Mouse (Mus musculus) layer of hippocampus, postnatal 14 days (tissue): ENCODE measurements around the gene Gm17581. TPM values are rescaled to one million over a fixed set of nuclear protein-coding genes. Genes with fewer than 3 reads are reported as not detected.

Experiments used
- DNase-seq, 2 experiments: peaks; one replicate each; pipeline ENCODE4 v3.0.0; 2021 to 2022; ENCODE audit warnings: low spot score in 2 of 2, mixed read lengths in 1 of 2
- total RNA-seq, 2 experiments: library from RNA; stranded (reverse); gene quantifications; 2 replicates each; pipeline ENCODE4 v1.2.3; 2021

Gm17581 gene
- total RNA-seq, 2 experiments from 2014 or later: not detected

GRCm38 (mm10) chr2:155691723-155692493 lies 43.8 kb downstream of the Gm17581 start, which contains the start of gene Trpc4ap:
Gene Trpc4ap (minus strand): TSS chr2:155692384.
- peak; percentile 97 to 99 for DNase-seq

GRCm38 (mm10) chr2:155691336-155691722 lies 44.3 kb downstream of the Gm17581 start:
- peak in 1 of 2 experiments; percentile 17 for DNase-seq

GRCm38 (mm10) chr2:155689211-155689610 lies 46.5 kb downstream of the Gm17581 start:
- DNase-seq: no peak

- no peak for DNase-seq
Measured at GRCm38 (mm10) chr2:155687746-155688145, 47.9 kb downstream of the Gm17581 start.

- DNase-seq: no peak
Measured at GRCm38 (mm10) chr2:155686572-155686971, 49.1 kb downstream of the Gm17581 start.

Other genes with a start within 250 kb of the Gm17581 start
- gene Acss2, start 217.9 kb downstream of the Gm17581 start, total RNA-seq: 10 to 100 TPM; 60.4 to 63.1 TPM
- 100 to 1,000 TPM; 107 to 119 TPM for gene Ggt7, start 217.6 kb downstream of the Gm17581 start, total RNA-seq
- 10 to 100 TPM; 14.5 to 16.4 TPM for gene Gss, start 143.1 kb downstream of the Gm17581 start, total RNA-seq
- 1 to 10 TPM; 3.1 to 4.9 TPM for gene Myh7b, start 124.7 kb downstream of the Gm17581 start, total RNA-seq
- 100 to 1,000 TPM; 149 to 156 TPM for gene Trpc4ap, start 43.5 kb downstream of the Gm17581 start, total RNA-seq
- 10 to 100 TPM; 18.2 to 19.6 TPM for gene Edem2, start 6.4 kb downstream of the Gm17581 start, total RNA-seq
- 1 to 10 TPM; 1.3 to 1.6 TPM for gene Procr, start 15.3 kb upstream of the Gm17581 start, total RNA-seq
- gene Mmp24, start 39.5 kb upstream of the Gm17581 start, total RNA-seq: 10 to 100 TPM; 50.0 to 53.3 TPM
- gene BC029722, start 83.6 kb upstream of the Gm17581 start, total RNA-seq: 10 to 100 TPM; 43.8 to 45.6 TPM
- gene Eif6, start 91.1 kb upstream of the Gm17581 start, total RNA-seq: 10 to 100 TPM; 68.1 to 69.9 TPM
- gene Fam83c, start 99.0 kb upstream of the Gm17581 start, total RNA-seq: not detected
- 10 to 100 TPM; 58.4 to 70.1 TPM for gene Uqcc1, start 194.4 kb upstream of the Gm17581 start, total RNA-seq
- not detected for gene Gm15557, start 204.9 kb upstream of the Gm17581 start, total RNA-seq
- under 1 TPM; 0.43 to 0.69 TPM for gene Gdf5, start 209.5 kb upstream of the Gm17581 start, total RNA-seq
- 10 to 100 TPM; 18.0 to 19.3 TPM for gene Cep250, start 220.6 kb upstream of the Gm17581 start, total RNA-seq